Mouse (Mus musculus): Measurements from ENCODE around the gene Dglucy.

DNA sequence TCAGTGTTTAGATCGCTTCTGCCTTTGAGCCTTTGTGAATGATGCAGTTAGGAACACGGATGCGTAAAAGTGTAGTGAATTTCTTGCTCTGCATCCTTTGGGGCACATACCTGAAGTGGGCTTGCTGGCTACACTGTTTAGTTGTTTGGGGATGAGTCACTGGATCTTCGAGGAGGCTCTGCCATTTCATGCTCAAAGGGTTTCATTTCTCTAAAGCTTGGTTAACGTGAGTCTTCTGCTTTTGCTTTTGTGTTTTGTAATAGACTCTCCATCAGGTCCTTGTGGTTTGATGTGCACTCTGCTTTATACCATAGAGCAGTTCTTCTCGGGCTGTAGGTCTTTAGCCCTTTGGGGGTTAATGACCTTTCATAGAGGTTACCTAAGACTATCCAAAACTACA is 12.6 kb downstream of the Dglucy start:
- TF ChIP-seq CTCF (IDR thresholded peaks at IDR 0.05; ENCODE audit: borderline replicate concordance, insufficient read depth, low read length) (no peak), POLR2A (IDR thresholded peaks at IDR 0.05; ENCODE audit: low read depth, low read length) (no peak)
